Mouse (Mus musculus) stomach, postnatal 0 days (tissue): Measurements from ENCODE around the gene Cldn22. TPM values are rescaled to one million over a fixed set of nuclear protein-coding genes. Genes with fewer than 3 reads are reported as not detected.

ENCODE experiments used
- ATAC-seq: fragments of 200-750 bp; cut with Nextera tagmentation; 2 replicates; pipeline ENCODE4 v1.8.0; 2017; ENCODE audit not compliant: low FRiP score, low TSS enrichment
- DNase-seq: peaks from one replicate; pipeline ENCODE4 v3.0.0-alpha.2; 2016; ENCODE audit warnings: low spot score
- H3K27ac ChIP-seq: fragments of 300-500 bp; sonication (generic); replicated peaks from 2 replicates; pipeline ENCODE4 v1.5.1; 2014; ENCODE audit warnings: mild to moderate bottlenecking, control low read depth
- H3K27me3 ChIP-seq: fragments of 300-500 bp; sonication (generic); 2 replicates; pipeline ENCODE4 v1.6.1; 2014; ENCODE audit warnings: low read length; ENCODE audit not compliant: control insufficient read depth, insufficient read depth
- H3K36me3 ChIP-seq: fragments of 300-500 bp; sonication (generic); 2 replicates; pipeline ENCODE4 v1.6.1; 2014; ENCODE audit warnings: low read length, mixed read lengths; ENCODE audit not compliant: control insufficient read depth, insufficient read depth
- H3K4me1 ChIP-seq: fragments of 300-500 bp; sonication (generic); replicated peaks from 2 replicates; pipeline ENCODE4 v1.6.1; 2014; ENCODE audit warnings: antibody characterized with exemption; ENCODE audit not compliant: control insufficient read depth, insufficient read depth
- H3K4me2 ChIP-seq: fragments of 300-500 bp; sonication (generic); replicated peaks from 2 replicates; pipeline ENCODE4 v1.6.1; 2014; ENCODE audit warnings: low read depth, mild to moderate bottlenecking, control low read depth, moderate library complexity
- H3K4me3 ChIP-seq: fragments of 300-500 bp; sonication (generic); 2 replicates; pipeline ENCODE4 v1.5.1; 2014; ENCODE audit warnings: low read depth, low read length, control low read depth
- H3K9ac ChIP-seq: fragments of 300-500 bp; sonication (generic); 2 replicates; pipeline ENCODE4 v1.6.1; 2014; ENCODE audit warnings: mild to moderate bottlenecking, low read length, control low read depth, mixed read lengths
- H3K9me3 ChIP-seq: fragments of 300-500 bp; sonication (generic); 2 replicates; pipeline ENCODE4 v1.6.1; 2016; ENCODE audit warnings: low read length; ENCODE audit not compliant: control insufficient read depth
- CTCF ChIP-seq: IDR thresholded peaks from 2 replicates; pipeline ENCODE4 v1.5.1; 2016; ENCODE audit warnings: antibody characterized with exemption, low read depth, mild to moderate bottlenecking, moderate library complexity
- EP300 ChIP-seq: optimal IDR thresholded peaks from 2 replicates; pipeline ENCODE3; 2016; ENCODE audit warnings: antibody characterized with exemption
- WGBS: fragments of 180-500 bp; shearing (Covaris S2); extraction: QIAGEN DNeasy Blood & Tissue Kit; methylation state at CpG from one replicate; pipeline ENCODE4 v1.1.7; 2014; 5-methylcytosine and 5-hydroxymethylcytosine counted together
- polyA plus RNA-seq: library from polyadenylated mRNA; unstranded; fragments of >200 nt; fragmentation: Nextera tagmentation; extraction: Ambion mirVana; gene quantifications from 2 replicates; pipeline ENCODE4 v1.2.1, GENCODE M21; 2015

Gene Cldn22
- polyA plus RNA-seq, 1 experiment from 2014 or later = not detected

DNA sequence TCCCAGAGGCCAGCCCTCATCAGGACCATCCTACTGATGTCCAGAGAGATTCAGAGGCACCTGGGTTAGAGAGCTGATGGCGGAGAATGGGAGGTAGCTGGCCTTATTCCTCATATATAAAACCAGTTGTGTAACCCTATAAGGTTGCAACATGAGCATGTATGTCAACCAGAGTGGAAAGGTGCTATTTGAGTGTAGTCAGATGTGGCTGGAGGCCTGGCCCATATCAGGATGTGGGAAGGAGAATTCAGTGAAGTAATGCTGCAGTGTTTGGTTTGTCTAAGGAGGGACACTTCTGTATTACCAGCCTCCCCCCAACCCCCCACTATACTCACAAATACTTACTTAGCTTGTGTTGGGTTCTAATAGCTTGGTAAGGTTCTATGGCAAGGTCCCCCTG is 20.0 kb upstream of the Cldn22 start:
- Histone ChIP-seq H3K27me3 (no peaks in the 10 kb centered on the region), H3K9ac (no peak overlapping the region), H3K9me3 (no peaks in the 10 kb centered on the region), H3K4me3 (no peak overlapping the region), H3K36me3 (no peaks in the 10 kb centered on the region), H3K27ac (no peak overlapping the region), H3K4me2 (no peak overlapping the region), H3K4me1 (no peaks in the 10 kb centered on the region)
- TF ChIP-seq CTCF = no peak
- TF ChIP-seq EP300 = no peak
- no peak for ATAC-seq
- DNase-seq = no peak
- 81% methylated on average over 1 of the region's 1 CpGs for WGBS

- Histone ChIP-seq H3K4me2 (no peak overlapping the region), H3K4me1 (no peaks in the 10 kb centered on the region), H3K9ac (no peak overlapping the region), H3K27me3 (no peaks in the 10 kb centered on the region), H3K36me3 (no peaks in the 10 kb centered on the region), H3K27ac (no peak overlapping the region), H3K9me3 (no peaks in the 10 kb centered on the region), H3K4me3 (no peak overlapping the region)
- no peak for DNase-seq
- ATAC-seq = no peak
- WGBS = 81% methylated on average over 14 of the region's 14 CpGs
- no peak for TF ChIP-seq CTCF
- TF ChIP-seq EP300 = no peak
Measured at GRCm38 (mm10) chr8:47809970-47810665, 14.2 kb upstream of the Cldn22 start.

DNA sequence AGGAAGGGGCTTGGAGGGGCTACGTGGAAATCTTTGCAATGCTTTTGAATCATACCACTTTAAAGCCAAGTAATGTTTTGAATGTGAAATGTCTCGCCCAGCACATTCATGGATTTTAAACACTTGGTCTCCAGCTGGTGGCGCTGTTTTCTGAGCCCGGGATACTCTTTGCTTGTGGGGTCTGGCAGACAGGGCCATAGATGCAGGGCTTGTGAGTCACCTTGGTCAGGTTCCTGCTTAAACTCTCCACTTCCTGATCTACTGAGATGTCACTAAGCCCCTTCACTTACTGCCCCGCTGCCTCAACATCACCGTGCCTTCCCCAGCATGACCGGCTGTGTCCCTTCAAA is 13.6 kb upstream of the Cldn22 start:
- no peak for ATAC-seq
- H3K9ac ChIP-seq = no peak overlapping the region
- H3K9me3 ChIP-seq = no peaks in the 10 kb centered on the region
- H3K4me1 ChIP-seq = no peaks in the 10 kb centered on the region
- no peak overlapping the region for H3K27ac ChIP-seq
- H3K36me3 ChIP-seq = no peaks in the 10 kb centered on the region
- DNase-seq = no peak
- H3K27me3 ChIP-seq = no peaks in the 10 kb centered on the region
- no peak overlapping the region for H3K4me3 ChIP-seq
- TF ChIP-seq EP300 = no peak
- peak; percentile 35 for TF ChIP-seq CTCF
- H3K4me2 ChIP-seq = no peak overlapping the region
- WGBS = 85% methylated on average over 7 of the region's 7 CpGs

DNA sequence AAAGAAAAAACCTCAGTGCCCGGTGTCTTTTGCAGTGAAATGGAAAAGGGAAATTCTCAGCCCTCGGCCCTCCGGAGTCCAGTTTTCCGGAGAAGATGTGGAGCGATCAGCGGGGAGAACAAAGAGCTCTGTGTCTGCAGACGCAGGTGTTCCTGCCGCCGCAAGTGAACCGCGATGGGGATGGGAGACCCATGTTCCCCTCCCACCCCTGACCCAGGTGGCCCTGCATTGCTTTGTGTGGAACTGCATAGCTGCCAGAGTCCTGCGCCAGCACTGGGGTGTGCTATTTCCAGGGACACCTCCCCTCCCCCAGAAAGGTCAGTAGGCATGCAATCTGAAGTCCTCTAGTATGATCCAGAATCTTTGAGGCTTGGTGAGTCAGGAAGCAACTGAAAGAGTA is 13.1 kb upstream of the Cldn22 start:
- H3K4me3 ChIP-seq = no peak overlapping the region
- no peaks in the 10 kb centered on the region for H3K4me1 ChIP-seq
- H3K36me3 ChIP-seq = no peaks in the 10 kb centered on the region
- no peak for TF ChIP-seq EP300
- H3K4me2 ChIP-seq = no peak overlapping the region
- no peak overlapping the region for H3K9ac ChIP-seq
- ATAC-seq = no peak
- 83% methylated on average over 12 of the region's 12 CpGs for WGBS
- no peak overlapping the region for H3K27ac ChIP-seq
- no peaks in the 10 kb centered on the region for H3K27me3 ChIP-seq
- DNase-seq = no peak
- H3K9me3 ChIP-seq = no peaks in the 10 kb centered on the region

DNA sequence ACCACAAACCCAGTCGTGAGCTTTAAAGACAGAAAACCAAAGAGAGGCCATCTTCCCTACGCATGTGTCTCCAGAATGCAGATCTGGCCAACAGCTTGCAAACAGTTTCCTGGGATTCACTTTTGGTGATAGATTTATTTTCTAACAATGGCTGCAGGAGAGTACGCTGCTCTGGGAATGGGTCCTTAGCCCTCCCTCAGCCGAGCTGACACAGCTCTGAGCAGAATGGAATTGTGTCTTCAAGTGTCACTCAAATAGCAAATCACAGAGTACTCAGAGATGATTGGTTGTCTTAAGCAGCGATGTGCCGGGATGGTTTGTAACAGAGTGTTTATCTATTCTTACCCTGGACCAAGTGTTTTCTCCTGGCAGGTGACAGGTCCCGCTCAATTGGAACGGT is 5.2 kb upstream of the Cldn22 start:
- TF ChIP-seq EP300 = no peak
- TF ChIP-seq CTCF = no peak
- no peak for ATAC-seq
- H3K4me1 ChIP-seq = no peaks in the 10 kb centered on the region
- H3K4me2 ChIP-seq = no peak overlapping the region
- 87% methylated on average over 8 of the region's 8 CpGs for whole genome bisulfite sequencing
- no peaks in the 10 kb centered on the region for H3K27me3 ChIP-seq
- H3K27ac ChIP-seq = no peak overlapping the region
- H3K4me3 ChIP-seq = no peak overlapping the region
- H3K36me3 ChIP-seq = no peaks in the 10 kb centered on the region
- no peak overlapping the region for H3K9ac ChIP-seq
- H3K9me3 ChIP-seq = no peaks in the 10 kb centered on the region
- no peak for DNase-seq

GRCm38 (mm10) chr8:47820914-47821772 is 3.1 kb upstream of the Cldn22 start:
- DNase-seq = no peak
- H3K4me3 ChIP-seq = no peak overlapping the region
- H3K4me2 ChIP-seq = no peak overlapping the region
- 88% methylated on average over 20 of the region's 20 CpGs for WGBS
- TF ChIP-seq EP300 = no peak
- TF ChIP-seq CTCF = no peak
- no peak for ATAC-seq
- no peaks in the 10 kb centered on the region for H3K36me3 ChIP-seq
- H3K27me3 ChIP-seq = no peaks in the 10 kb centered on the region
- H3K9me3 ChIP-seq = no peaks in the 10 kb centered on the region
- H3K4me1 ChIP-seq = no peaks in the 10 kb centered on the region
- no peak overlapping the region for H3K9ac ChIP-seq
- H3K27ac ChIP-seq = no peak overlapping the region
